Mouse (Mus musculus): ENCODE measurements around the gene Chad.

GRCm38 (mm10) chr11:94548041-94548784 is 16.6 kb upstream of the Chad start:
- TF ChIP-seq CTCF (IDR thresholded peaks at IDR 0.05) (no peak), EP300 (IDR thresholded peaks at IDR 0.05) (no peak)
